Mouse (Mus musculus): ENCODE measurements around the gene Dyrk1a. TPM values are rescaled to one million over a fixed set of nuclear protein-coding genes. Genes with fewer than 3 reads are reported as not detected.
A peak's percentile ranks its signal among the peaks of the same experiment; 100 is the strongest.
"Not testable (repeated sequence)": the region's sequence is repeated elsewhere in the genome, so short reads cannot be mapped to it uniquely, and the experiment has no call there.

Dyrk1a gene
- total RNA-seq, 2 experiments from 2014 or later, result 92.3 to 97.4 TPM

GRCm38 (mm10) chr16:94680924-94681323, 111.1 kb downstream of the Dyrk1a start:
- intact Hi-C loops (cut with DNase I), result no loop called here
- no peak for DNase-seq (ENCODE audit: low spot score in 2 of 2)

GRCm38 (mm10) chr16:94681760-94682159, 112.0 kb downstream of the Dyrk1a start:
- intact Hi-C loops (cut with DNase I), result no loop called here
- DNase-seq (ENCODE audit: low spot score in 2 of 2), result no peak

- intact Hi-C loops (cut with DNase I), result no loop called here
Measured at GRCm38 (mm10) chr16:94683960-94684359, 114.2 kb downstream of the Dyrk1a start.

GRCm38 (mm10) chr16:94693687-94694305, 124.0 kb downstream of the Dyrk1a start:
- intact Hi-C loops (cut with DNase I), result no loop called here
- no peak for DNase-seq (ENCODE audit: low spot score in 2 of 2)

More at GRCm38 (mm10) chr16:94683960-94684359, 114.2 kb downstream of the Dyrk1a start:
- DNase-seq (ENCODE audit: low spot score in 2 of 2), result no peak

GRCm38 (mm10) chr16:94697553-94697952, 127.7 kb downstream of the Dyrk1a start:
- DNase-seq (ENCODE audit: low spot score in 2 of 2), result no peak
- intact Hi-C loops (cut with DNase I), result no loop called here

- intact Hi-C loops (cut with DNase I); DNase-seq (ENCODE audit: low spot score in 2 of 2): not testable (repeated sequence)
Measured at GRCm38 (mm10) chr16:94698234-94698633, 128.4 kb downstream of the Dyrk1a start.

GRCm38 (mm10) chr16:94701141-94701540, 131.3 kb downstream of the Dyrk1a start:
- no peak for DNase-seq (ENCODE audit: low spot score in 2 of 2)
- intact Hi-C loops (cut with DNase I), result no loop called here

- intact Hi-C loops (cut with DNase I), result no loop called here
- DNase-seq (ENCODE audit: low spot score in 2 of 2), result no peak
Measured at GRCm38 (mm10) chr16:94701971-94702370, 132.2 kb downstream of the Dyrk1a start.

GRCm38 (mm10) chr16:94713480-94714094, 143.8 kb downstream of the Dyrk1a start:
- intact Hi-C loops (cut with DNase I), result loop anchor here (10.0 kb wide), 1 partner anchor 139 kb away; the partner anchor contains the start of gene Dyrk1a
- peak; percentile 84 to 91 for DNase-seq (ENCODE audit: low spot score in 2 of 2)

- intact Hi-C loops (cut with DNase I), result loop anchor here (10.0 kb wide), 1 partner anchor 140 kb away; the partner anchor contains the start of gene Dyrk1a
- no peak for DNase-seq (ENCODE audit: low spot score in 2 of 2)
Measured at GRCm38 (mm10) chr16:94714483-94714882, 144.7 kb downstream of the Dyrk1a start.

GRCm38 (mm10) chr16:94717051-94717450, 147.2 kb downstream of the Dyrk1a start:
- intact Hi-C loops (cut with DNase I), result loop anchor here (10.0 kb wide), 1 partner anchor 142 kb away; the partner anchor contains the start of gene Dyrk1a
- DNase-seq (ENCODE audit: low spot score in 2 of 2), result no peak

GRCm38 (mm10) chr16:94718919-94719318, 149.1 kb downstream of the Dyrk1a start:
- intact Hi-C loops (cut with DNase I), result loop anchor here (10.0 kb wide), 1 partner anchor 144 kb away; the partner anchor contains the start of gene Dyrk1a

GRCm38 (mm10) chr16:94719488-94719887, 149.7 kb downstream of the Dyrk1a start:
- DNase-seq (ENCODE audit: low spot score in 2 of 2), result no peak
- intact Hi-C loops (cut with DNase I), result loop anchor here (10.0 kb wide), 1 partner anchor 145 kb away; the partner anchor contains the start of gene Dyrk1a

More at GRCm38 (mm10) chr16:94718919-94719318, 149.1 kb downstream of the Dyrk1a start:
- DNase-seq (ENCODE audit: low spot score in 2 of 2), result no peak

- intact Hi-C loops (cut with DNase I), result loop anchor here (5.0 kb wide), 1 partner anchor 193 kb away; the partner anchor contains the start of gene Vps26c
- DNase-seq (ENCODE audit: low spot score in 2 of 2), result no peak
Measured at GRCm38 (mm10) chr16:94720476-94721153, 150.8 kb downstream of the Dyrk1a start.

GRCm38 (mm10) chr16:94721549-94722006, 151.8 kb downstream of the Dyrk1a start:
- DNase-seq (ENCODE audit: low spot score in 2 of 2), result no peak
- intact Hi-C loops (cut with DNase I), result loop anchor here (5.0 kb wide), 1 partner anchor 194 kb away; the partner anchor contains the start of gene Vps26c

- intact Hi-C loops (cut with DNase I), result loop anchor here (5.0 kb wide), 1 partner anchor 196 kb away; the partner anchor contains the start of gene Vps26c
- DNase-seq (ENCODE audit: low spot score in 2 of 2), result no peak
Measured at GRCm38 (mm10) chr16:94722936-94723335, 153.1 kb downstream of the Dyrk1a start.

GRCm38 (mm10) chr16:94724061-94724596, 154.3 kb downstream of the Dyrk1a start:
- DNase-seq (ENCODE audit: low spot score in 2 of 2), result peak; percentile 89 to 91
- intact Hi-C loops (cut with DNase I), result loop anchor here (5.0 kb wide), 1 partner anchor 197 kb away; the partner anchor contains the start of gene Vps26c

- intact Hi-C loops (cut with DNase I), result loop anchor here (5.0 kb wide), 1 partner anchor 197 kb away; the partner anchor contains the start of gene Vps26c
- peak; percentile 44 to 50 for DNase-seq (ENCODE audit: low spot score in 2 of 2)
Measured at GRCm38 (mm10) chr16:94724747-94725211, 155.0 kb downstream of the Dyrk1a start.

GRCm38 (mm10) chr16:94729236-94729635, 159.4 kb downstream of the Dyrk1a start:
- DNase-seq (ENCODE audit: low spot score in 2 of 2), result no peak
- intact Hi-C loops (cut with DNase I), result no loop called here
